Mouse (Mus musculus): ENCODE data around the gene Zfp618.
A peak's percentile ranks its signal among the peaks of the same experiment; 100 is the strongest.

Gene Zfp618

DNA sequence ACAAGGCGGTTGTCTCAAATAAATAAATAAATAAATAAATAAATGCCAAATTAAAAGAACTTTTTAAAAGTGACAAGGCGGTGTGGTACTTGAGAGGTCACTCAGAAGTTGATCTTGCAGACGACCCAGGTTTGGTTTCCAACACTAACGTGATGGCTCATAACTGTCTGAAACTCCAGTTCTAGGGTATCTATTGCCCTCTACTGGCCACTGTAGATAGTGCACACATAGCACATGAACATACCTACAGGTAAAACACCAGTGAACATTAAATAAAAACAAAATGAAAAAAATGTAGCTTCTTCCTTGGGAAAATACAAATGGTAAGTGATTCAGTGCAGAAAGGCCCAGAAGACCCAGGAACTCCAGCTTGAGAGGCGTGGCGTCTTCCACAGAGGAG, 181.9 kb downstream of the Zfp618 start:
- Histone ChIP-seq H3K9me3 (ENCODE audit: low read length) (no peaks in the 10 kb centered on the region), H3K4me3 (replicated peaks; ENCODE audit: low read length) (no peak overlapping the region), H3K27me3 (ENCODE audit: insufficient read depth, low read length) (no peaks in the 10 kb centered on the region), H3K4me1 (replicated peaks; ENCODE audit: low read depth, low read length) (peaks cover 7% of the 10 kb centered on the region; the same call in 1 of the 2 replicates), H3K36me3 (ENCODE audit: insufficient read depth, low read length) (no peaks in the 10 kb centered on the region)
- TF ChIP-seq NANOG (IDR thresholded peaks at IDR 0.05; ENCODE audit: borderline replicate concordance, low read length) (no peak), CTCF (conservative IDR thresholded peaks at IDR 0.05; ENCODE audit: low read length) (peak; percentile 81), POU5F1 (IDR thresholded peaks at IDR 0.05; ENCODE audit: borderline replicate concordance, low read length) (no peak)

- no peaks in the 10 kb centered on the region; the same call in 1 of the 2 replicates for H3K27me3 ChIP-seq (ENCODE audit: insufficient read depth, low read length)
- peaks cover 9% of the 10 kb centered on the region; the same call in 1 of the 2 replicates for H3K4me1 ChIP-seq (replicated peaks; ENCODE audit: low read depth, low read length)
- no peaks in the 10 kb centered on the region for H3K9me3 ChIP-seq (ENCODE audit: low read length)
- H3K36me3 ChIP-seq (ENCODE audit: insufficient read depth, low read length), result no peaks in the 10 kb centered on the region
- TF ChIP-seq POU5F1 (IDR thresholded peaks at IDR 0.05; ENCODE audit: borderline replicate concordance, low read length) (no peak), NANOG (IDR thresholded peaks at IDR 0.05; ENCODE audit: borderline replicate concordance, low read length) (no peak), CTCF (conservative IDR thresholded peaks at IDR 0.05; ENCODE audit: low read length) (no peak)
- H3K4me3 ChIP-seq (replicated peaks; ENCODE audit: low read length), result no peak overlapping the region
Observed at GRCm38 (mm10) chr4:63151127-63151526, 185.8 kb downstream of the Zfp618 start.

GRCm38 (mm10) chr4:63154028-63154427, 188.7 kb downstream of the Zfp618 start:
- no peaks in the 10 kb centered on the region for H3K36me3 ChIP-seq (ENCODE audit: insufficient read depth, low read length)
- peaks cover 9% of the 10 kb centered on the region; the same call in 1 of the 2 replicates for H3K4me1 ChIP-seq (replicated peaks; ENCODE audit: low read depth, low read length)
- no peak for TF ChIP-seq CTCF (conservative IDR thresholded peaks at IDR 0.05; ENCODE audit: low read length)
- TF ChIP-seq NANOG (IDR thresholded peaks at IDR 0.05; ENCODE audit: borderline replicate concordance, low read length), result no peak
- no peak for TF ChIP-seq POU5F1 (IDR thresholded peaks at IDR 0.05; ENCODE audit: borderline replicate concordance, low read length)
- no peak overlapping the region for H3K4me3 ChIP-seq (replicated peaks; ENCODE audit: low read length)
- no peaks in the 10 kb centered on the region; the same call in 1 of the 2 replicates for H3K27me3 ChIP-seq (ENCODE audit: insufficient read depth, low read length)
- no peaks in the 10 kb centered on the region for H3K9me3 ChIP-seq (ENCODE audit: low read length)

DNA sequence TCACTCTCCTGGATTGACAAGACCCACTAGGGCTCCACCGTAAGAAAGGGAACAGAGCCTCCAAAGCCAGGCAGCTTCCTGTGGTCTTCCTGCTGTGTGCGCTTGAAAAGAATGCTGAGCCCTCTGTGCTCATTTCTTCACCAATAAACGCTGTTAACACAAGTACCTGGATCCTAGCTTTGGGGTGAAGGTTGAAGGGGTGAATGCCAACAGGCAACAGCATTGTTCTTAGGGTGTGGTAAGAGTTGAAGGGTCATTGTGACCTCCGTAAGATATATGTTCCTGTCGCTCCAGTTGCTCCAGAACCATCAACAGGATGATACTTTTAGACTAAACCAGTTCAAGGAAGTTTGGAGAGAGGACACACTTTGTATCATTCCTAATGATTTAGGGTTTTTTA, 189.3 kb downstream of the Zfp618 start, which contains the start of gene Ambp:
TSS of gene Ambp (minus strand) at position 101 of the 400 bp plus-strand sequence.
- no peak within 1 kb of the TSS for H3K4me3 ChIP-seq (replicated peaks; ENCODE audit: low read length)
- H3K36me3 ChIP-seq (ENCODE audit: insufficient read depth, low read length), result no peaks in the 10 kb centered on the region
- H3K9me3 ChIP-seq (ENCODE audit: low read length), result no peaks in the 10 kb centered on the region
- H3K27me3 ChIP-seq (ENCODE audit: insufficient read depth, low read length), result peaks cover 2% of the 10 kb centered on the region; the same call in 1 of the 2 replicates
- peaks cover 8% of the 10 kb centered on the region; the same call in 1 of the 2 replicates for H3K4me1 ChIP-seq (replicated peaks; ENCODE audit: low read depth, low read length)
- TF ChIP-seq POU5F1 (IDR thresholded peaks at IDR 0.05; ENCODE audit: borderline replicate concordance, low read length), result no peak
- TF ChIP-seq NANOG (IDR thresholded peaks at IDR 0.05; ENCODE audit: borderline replicate concordance, low read length), result no peak
- no peak for TF ChIP-seq CTCF (conservative IDR thresholded peaks at IDR 0.05; ENCODE audit: low read length)

DNA sequence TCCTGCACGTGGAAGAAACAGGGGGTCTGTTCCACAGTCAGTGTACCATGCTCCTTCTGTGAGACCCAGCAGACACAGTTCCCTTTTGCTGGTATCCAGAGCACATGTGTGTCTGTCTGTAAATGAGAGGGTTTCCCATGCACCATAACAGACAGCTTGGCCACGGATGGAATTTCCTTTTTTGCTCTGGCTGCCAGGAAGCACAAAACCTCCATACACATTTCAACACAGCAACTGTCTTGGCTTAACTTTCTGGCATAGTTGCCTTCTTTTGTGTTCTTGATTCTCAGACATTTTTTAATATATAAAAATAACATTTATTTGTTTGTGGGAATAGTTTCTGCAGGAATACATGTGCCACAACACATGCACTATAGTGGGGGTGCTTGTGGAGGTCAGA, 190.2 kb downstream of the Zfp618 start:
- H3K4me3 ChIP-seq (replicated peaks; ENCODE audit: low read length), result no peak overlapping the region
- 0 out of 2 replicates have a peak, but pooled peaks cover 3% of the 10 kb centered on the region for H3K4me1 ChIP-seq (replicated peaks; ENCODE audit: low read depth, low read length)
- no peaks in the 10 kb centered on the region for H3K36me3 ChIP-seq (ENCODE audit: insufficient read depth, low read length)
- no peak for TF ChIP-seq CTCF (conservative IDR thresholded peaks at IDR 0.05; ENCODE audit: low read length)
- TF ChIP-seq POU5F1 (IDR thresholded peaks at IDR 0.05; ENCODE audit: borderline replicate concordance, low read length), result no peak
- peaks cover 2% of the 10 kb centered on the region; the same call in 1 of the 2 replicates for H3K27me3 ChIP-seq (ENCODE audit: insufficient read depth, low read length)
- no peaks in the 10 kb centered on the region for H3K9me3 ChIP-seq (ENCODE audit: low read length)

- no peak overlapping the region for H3K4me3 ChIP-seq (replicated peaks; ENCODE audit: low read length)
- peaks cover 2% of the 10 kb centered on the region; the same call in 1 of the 2 replicates for H3K27me3 ChIP-seq (ENCODE audit: insufficient read depth, low read length)
- no peaks in the 10 kb centered on the region for H3K9me3 ChIP-seq (ENCODE audit: low read length)
- TF ChIP-seq POU5F1 (IDR thresholded peaks at IDR 0.05; ENCODE audit: borderline replicate concordance, low read length), result no peak
- no peak for TF ChIP-seq CTCF (conservative IDR thresholded peaks at IDR 0.05; ENCODE audit: low read length)
- TF ChIP-seq NANOG (IDR thresholded peaks at IDR 0.05; ENCODE audit: borderline replicate concordance, low read length), result no peak
- 0 out of 2 replicates have a peak, but pooled peaks cover 3% of the 10 kb centered on the region for H3K4me1 ChIP-seq (replicated peaks; ENCODE audit: low read depth, low read length)
- H3K36me3 ChIP-seq (ENCODE audit: insufficient read depth, low read length), result no peaks in the 10 kb centered on the region
Observed at GRCm38 (mm10) chr4:63156726-63157634, 191.6 kb downstream of the Zfp618 start.

- H3K27me3 ChIP-seq (ENCODE audit: insufficient read depth, low read length), result peaks cover 2% of the 10 kb centered on the region; the same call in 1 of the 2 replicates
- no peak overlapping the region for H3K4me3 ChIP-seq (replicated peaks; ENCODE audit: low read length)
- H3K9me3 ChIP-seq (ENCODE audit: low read length), result no peaks in the 10 kb centered on the region
- H3K36me3 ChIP-seq (ENCODE audit: insufficient read depth, low read length), result no peaks in the 10 kb centered on the region
- H3K4me1 ChIP-seq (replicated peaks; ENCODE audit: low read depth, low read length), result 0 out of 2 replicates have a peak, but pooled peaks cover 3% of the 10 kb centered on the region
- TF ChIP-seq NANOG (IDR thresholded peaks at IDR 0.05; ENCODE audit: borderline replicate concordance, low read length), result no peak
Observed at GRCm38 (mm10) chr4:63158192-63158591, 192.8 kb downstream of the Zfp618 start.

GRCm38 (mm10) chr4:63158961-63159592, 193.7 kb downstream of the Zfp618 start:
- no peak overlapping the region for H3K4me3 ChIP-seq (replicated peaks; ENCODE audit: low read length)
- no peaks in the 10 kb centered on the region for H3K36me3 ChIP-seq (ENCODE audit: insufficient read depth, low read length)
- no peaks in the 10 kb centered on the region for H3K9me3 ChIP-seq (ENCODE audit: low read length)
- TF ChIP-seq CTCF (conservative IDR thresholded peaks at IDR 0.05; ENCODE audit: low read length) (peak; percentile 49), NANOG (IDR thresholded peaks at IDR 0.05; ENCODE audit: borderline replicate concordance, low read length) (no peak)
- peaks cover 2% of the 10 kb centered on the region; the same call in 1 of the 2 replicates for H3K27me3 ChIP-seq (ENCODE audit: insufficient read depth, low read length)
- H3K4me1 ChIP-seq (replicated peaks; ENCODE audit: low read depth, low read length), result 0 out of 2 replicates have a peak, but pooled peaks cover 3% of the 10 kb centered on the region
